Mouse (Mus musculus) lung, postnatal 36 days (tissue): ENCODE measurements around the gene Slc5a4a.

Experiments used
- DNase-seq: peaks from one replicate; pipeline ENCODE4 v3.0.0; 2022; ENCODE audit warnings: mixed read lengths

Slc5a4a gene

GRCm38 (mm10) chr10:76225944-76226343 lies 78.7 kb downstream of the Slc5a4a start:
- DNase-seq: no peak

GRCm38 (mm10) chr10:76229627-76230026 lies 82.4 kb downstream of the Slc5a4a start:
- DNase-seq: peak; percentile 18

- DNase-seq: peak; percentile 91
These were observed 90.3 kb downstream of the Slc5a4a start, which contains the start of gene Prmt2 for GRCm38 (mm10) chr10:76237341-76238225. Prmt2 (minus strand) TSS chr10:76237865.
